Mouse (Mus musculus): ENCODE measurements around the gene Ttc7b. TPM values are rescaled to one million over a fixed set of nuclear protein-coding genes. Genes with fewer than 3 reads are reported as not detected.

The Ttc7b gene
- polyA plus RNA-seq (2012; rRNA removed) = 20.4 and 24.4 TPM in 2 replicates

DNA sequence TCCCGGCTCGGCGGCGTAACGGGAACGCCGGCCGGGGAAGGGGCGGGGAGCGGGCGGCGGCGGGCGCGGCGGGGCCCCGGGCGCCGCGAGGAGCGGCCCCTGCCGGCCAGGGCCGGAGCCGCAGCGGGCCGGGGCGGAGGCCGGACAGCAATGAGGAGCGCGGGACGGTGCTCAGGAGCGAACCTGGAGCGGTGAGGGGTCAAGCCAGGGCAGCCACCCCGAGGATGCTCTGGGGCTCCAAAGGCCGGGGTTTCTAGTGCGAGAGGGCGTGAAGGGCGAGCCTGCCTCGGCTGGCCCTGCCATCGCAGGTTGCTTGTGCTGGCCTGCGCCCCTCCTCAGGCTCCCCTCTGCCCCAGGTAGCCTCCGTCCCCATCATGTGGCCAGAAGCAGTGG is at the start of gene Ttc7b:
Gene Ttc7b, minus strand, starts transcription at position 33 of the 393 bp plus-strand sequence.
- Histone ChIP-seq H3K27me3 (ENCODE audit: control insufficient read depth, insufficient read depth, low read length) (no peaks in the 10 kb centered on the region), H3K4me1 (ENCODE audit: control insufficient read depth, insufficient read depth, insufficient read length) (peaks cover 9% of the 10 kb centered on the region; the same call in 1 of the 2 replicates), H3K36me3 (ENCODE audit: control insufficient read depth, insufficient read depth, low read length) (no peaks in the 10 kb centered on the region), H3K4me3 (ENCODE audit: extremely low read depth, insufficient read depth, insufficient read length) (peak within 1 kb of the TSS; percentile 81), H3K27ac (ENCODE audit: insufficient read depth, low read length) (peak within 1 kb of the TSS; percentile 48; the same call in 1 of the 2 replicates)
- TF ChIP-seq CTCF (IDR thresholded peaks at IDR 0.05; ENCODE audit: extremely low read depth, insufficient read depth, insufficient read length, insufficient replicate concordance) (0 out of 2 replicates have a peak, but pooled peaks have one; percentile 24), POLR2A (IDR thresholded peaks at IDR 0.05; ENCODE audit: low read depth, low read length) (no peak)
- DNase-seq (ENCODE audit: low read depth in 1 of 2, low spot score in 2 of 2) = peak in 1 of 2 experiments; percentile 46
- 4% methylated on average over 41 of the region's 42 CpGs for WGBS

DNA sequence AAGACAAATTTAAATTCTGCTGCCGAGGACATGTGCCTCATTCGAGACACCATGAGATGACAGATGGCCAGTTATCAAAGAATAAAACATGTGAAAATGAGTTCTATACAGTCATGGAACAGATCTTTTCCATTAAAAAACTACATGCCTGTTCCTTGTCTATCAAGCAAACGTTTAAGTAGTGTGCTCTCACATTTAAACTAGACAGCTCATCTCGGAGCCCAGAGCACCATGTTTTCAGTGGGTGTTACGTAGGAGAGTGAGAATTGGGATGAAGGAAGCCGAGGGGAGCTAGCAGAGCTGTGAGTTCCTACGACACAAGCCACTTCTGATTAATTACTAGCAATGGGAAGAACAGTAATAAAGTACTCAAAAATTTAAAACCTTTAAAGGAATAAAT is 48.2 kb upstream of the Ttc7b start:
- peaks cover 12% of the 10 kb centered on the region for H3K36me3 ChIP-seq (ENCODE audit: control insufficient read depth, insufficient read depth, low read length)
- WGBS = 91% methylated on average over 7 of the region's 7 CpGs

DNA sequence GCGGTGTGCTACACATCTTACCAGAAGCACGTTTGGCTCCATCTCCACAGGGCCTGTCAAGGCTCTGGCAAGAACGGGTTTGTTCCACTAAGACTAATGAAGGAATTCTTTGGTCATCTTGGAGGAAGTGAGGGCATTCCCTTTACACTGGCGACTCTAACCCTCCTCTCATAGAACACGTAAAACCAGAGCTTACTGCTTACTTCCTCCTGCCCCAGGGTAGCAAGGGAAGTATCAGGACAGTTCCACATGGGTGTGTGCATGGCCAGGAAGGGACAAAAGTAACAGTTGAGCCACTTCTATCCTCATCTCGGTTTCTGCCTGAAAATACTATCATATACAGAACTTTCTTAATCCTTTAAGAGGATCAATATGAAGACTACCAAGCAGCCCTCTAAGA is 47.5 kb upstream of the Ttc7b start:
- Histone ChIP-seq H3K36me3 (ENCODE audit: control insufficient read depth, insufficient read depth, low read length) (peaks cover 17% of the 10 kb centered on the region), H3K27ac (ENCODE audit: insufficient read depth, low read length) (no peak overlapping the region)
- TF ChIP-seq CTCF (IDR thresholded peaks at IDR 0.05; ENCODE audit: extremely low read depth, insufficient read depth, insufficient read length, insufficient replicate concordance) (no peak), POLR2A (IDR thresholded peaks at IDR 0.05; ENCODE audit: low read depth, low read length) (no peak)

More for the DNA sequence above, 48.2 kb upstream of the Ttc7b start:
- no peaks in the 10 kb centered on the region for H3K4me1 ChIP-seq (ENCODE audit: control insufficient read depth, insufficient read depth, insufficient read length)
- H3K27ac ChIP-seq (ENCODE audit: insufficient read depth, low read length) = no peak overlapping the region
- DNase-seq (ENCODE audit: low read depth in 1 of 2, low spot score in 2 of 2) = no peak
- no peaks in the 10 kb centered on the region for H3K27me3 ChIP-seq (ENCODE audit: control insufficient read depth, insufficient read depth, low read length)
- no peak for TF ChIP-seq POLR2A (IDR thresholded peaks at IDR 0.05; ENCODE audit: low read depth, low read length)
- no peak for TF ChIP-seq CTCF (IDR thresholded peaks at IDR 0.05; ENCODE audit: extremely low read depth, insufficient read depth, insufficient read length, insufficient replicate concordance)
- H3K4me3 ChIP-seq (ENCODE audit: extremely low read depth, insufficient read depth, insufficient read length) = no peak overlapping the region

DNA sequence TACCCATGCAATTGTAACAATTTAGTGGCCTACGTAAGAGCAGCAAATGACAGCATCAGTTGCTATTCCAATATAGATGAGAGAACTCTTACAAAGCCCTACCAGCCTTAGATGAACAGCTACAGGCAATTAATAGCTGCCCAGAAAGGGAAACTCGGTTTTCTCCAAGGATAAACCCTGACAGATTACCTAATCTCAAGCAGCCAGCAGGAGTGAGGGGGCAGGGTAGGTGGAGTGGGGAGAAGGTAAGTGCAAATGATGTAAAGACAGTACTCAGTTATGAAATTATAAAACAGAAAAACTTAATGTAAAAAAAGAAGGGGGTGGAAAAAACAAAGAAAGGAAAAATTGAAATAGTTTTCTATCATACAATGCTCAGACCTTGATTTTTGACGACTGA is 47.0 kb upstream of the Ttc7b start:
- H3K27me3 ChIP-seq (ENCODE audit: control insufficient read depth, insufficient read depth, low read length) = no peaks in the 10 kb centered on the region
- H3K4me1 ChIP-seq (ENCODE audit: control insufficient read depth, insufficient read depth, insufficient read length) = no peaks in the 10 kb centered on the region
- DNase-seq (ENCODE audit: low read depth in 1 of 2, low spot score in 2 of 2) = no peak
- 92% methylated on average over 3 of the region's 3 CpGs for WGBS
- no peak overlapping the region for H3K4me3 ChIP-seq (ENCODE audit: extremely low read depth, insufficient read depth, insufficient read length)
- peaks cover 17% of the 10 kb centered on the region for H3K36me3 ChIP-seq (ENCODE audit: control insufficient read depth, insufficient read depth, low read length)
- H3K27ac ChIP-seq (ENCODE audit: insufficient read depth, low read length) = no peak overlapping the region
- TF ChIP-seq POLR2A (IDR thresholded peaks at IDR 0.05; ENCODE audit: low read depth, low read length) (no peak), CTCF (IDR thresholded peaks at IDR 0.05; ENCODE audit: extremely low read depth, insufficient read depth, insufficient read length, insufficient replicate concordance) (no peak)

More for the DNA sequence above, 47.5 kb upstream of the Ttc7b start:
- Histone ChIP-seq H3K4me1 (ENCODE audit: control insufficient read depth, insufficient read depth, insufficient read length) (no peaks in the 10 kb centered on the region), H3K4me3 (ENCODE audit: extremely low read depth, insufficient read depth, insufficient read length) (no peak overlapping the region), H3K27me3 (ENCODE audit: control insufficient read depth, insufficient read depth, low read length) (no peaks in the 10 kb centered on the region)
- WGBS = 85% methylated on average over 6 of the region's 6 CpGs
- DNase-seq (ENCODE audit: low read depth in 1 of 2, low spot score in 2 of 2) = no peak

DNA sequence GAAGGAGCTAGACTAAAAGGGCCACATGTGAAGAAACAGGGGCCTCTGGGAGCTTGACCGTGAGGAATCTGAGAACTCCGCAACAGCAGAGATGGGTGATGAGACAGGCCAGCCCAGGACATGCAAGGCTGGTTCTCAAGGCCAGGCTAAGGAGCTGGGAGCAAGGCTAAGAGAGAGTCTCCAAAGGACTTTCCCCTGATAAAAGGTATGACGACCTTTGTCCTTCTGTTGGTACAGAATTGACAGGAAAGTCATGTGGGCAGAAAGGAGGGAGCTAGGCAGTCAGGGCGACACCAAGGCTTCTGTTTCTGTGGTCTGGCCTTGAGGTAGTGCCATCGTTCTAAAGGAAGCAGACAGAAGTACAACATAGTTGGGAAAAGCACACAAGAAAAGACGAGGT is 33.0 kb upstream of the Ttc7b start:
- Histone ChIP-seq H3K4me3 (ENCODE audit: extremely low read depth, insufficient read depth, insufficient read length) (no peak overlapping the region), H3K27me3 (ENCODE audit: control insufficient read depth, insufficient read depth, low read length) (no peaks in the 10 kb centered on the region), H3K27ac (ENCODE audit: insufficient read depth, low read length) (no peak overlapping the region), H3K4me1 (ENCODE audit: control insufficient read depth, insufficient read depth, insufficient read length) (no peaks in the 10 kb centered on the region), H3K36me3 (ENCODE audit: control insufficient read depth, insufficient read depth, low read length) (peaks cover 13% of the 10 kb centered on the region; the same call in 1 of the 2 replicates)
- TF ChIP-seq POLR2A (IDR thresholded peaks at IDR 0.05; ENCODE audit: low read depth, low read length) (no peak), CTCF (IDR thresholded peaks at IDR 0.05; ENCODE audit: extremely low read depth, insufficient read depth, insufficient read length, insufficient replicate concordance) (no peak)
- no peak for DNase-seq (ENCODE audit: low read depth in 1 of 2, low spot score in 2 of 2)
- 86% methylated on average over 6 of the region's 6 CpGs for WGBS

DNA sequence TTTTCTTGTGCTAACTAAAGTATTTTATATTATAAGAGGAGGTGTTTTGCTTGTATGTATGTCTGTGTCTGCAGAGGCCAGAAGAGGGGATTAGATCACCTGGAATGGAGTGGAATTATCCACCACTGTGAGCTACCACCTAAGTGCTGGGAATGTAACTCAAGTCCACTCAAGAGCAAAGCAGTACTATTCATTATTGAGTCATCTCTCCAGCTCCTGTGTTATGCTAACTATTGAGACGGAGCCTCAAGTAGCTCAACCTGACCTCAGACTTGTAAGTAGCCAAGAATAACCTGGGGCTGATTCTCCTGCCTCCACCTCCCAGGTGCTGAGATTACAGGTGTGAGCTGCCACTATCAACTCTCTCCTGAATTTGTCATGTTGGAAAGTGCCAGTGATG is 31.3 kb upstream of the Ttc7b start:
- Histone ChIP-seq H3K36me3 (ENCODE audit: control insufficient read depth, insufficient read depth, low read length) (peaks cover 13% of the 10 kb centered on the region; the same call in 1 of the 2 replicates), H3K4me3 (ENCODE audit: extremely low read depth, insufficient read depth, insufficient read length) (no peak overlapping the region), H3K27ac (ENCODE audit: insufficient read depth, low read length) (no peak overlapping the region), H3K4me1 (ENCODE audit: control insufficient read depth, insufficient read depth, insufficient read length) (no peaks in the 10 kb centered on the region), H3K27me3 (ENCODE audit: control insufficient read depth, insufficient read depth, low read length) (no peaks in the 10 kb centered on the region)
- TF ChIP-seq POLR2A (IDR thresholded peaks at IDR 0.05; ENCODE audit: low read depth, low read length) (no peak), CTCF (IDR thresholded peaks at IDR 0.05; ENCODE audit: extremely low read depth, insufficient read depth, insufficient read length, insufficient replicate concordance) (no peak)
- 96% methylated on average over 1 of the region's 1 CpGs for WGBS
- no peak for DNase-seq (ENCODE audit: low read depth in 1 of 2, low spot score in 2 of 2)

DNA sequence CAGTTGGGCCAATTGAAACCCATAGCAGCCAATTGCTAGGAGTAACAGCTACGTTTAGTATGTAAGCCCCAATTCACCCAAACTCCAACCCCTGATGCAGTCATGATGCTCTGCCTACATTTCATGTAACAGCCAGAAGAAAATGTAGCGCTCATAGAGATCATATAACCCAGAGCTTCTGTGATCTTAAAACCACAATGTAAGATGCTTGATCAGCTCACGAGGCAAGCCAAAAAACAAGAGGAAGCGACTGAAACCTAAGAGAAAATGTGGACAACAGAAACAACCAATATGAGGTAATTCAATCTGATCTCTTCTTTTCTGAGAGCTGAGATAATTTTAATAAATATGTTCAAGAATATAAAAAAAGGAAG is 23.6 kb upstream of the Ttc7b start:
- TF ChIP-seq POLR2A (IDR thresholded peaks at IDR 0.05; ENCODE audit: low read depth, low read length) = no peak
- TF ChIP-seq CTCF (IDR thresholded peaks at IDR 0.05; ENCODE audit: extremely low read depth, insufficient read depth, insufficient read length, insufficient replicate concordance) = no peak
- H3K4me3 ChIP-seq (ENCODE audit: extremely low read depth, insufficient read depth, insufficient read length) = no peak overlapping the region
- H3K36me3 ChIP-seq (ENCODE audit: control insufficient read depth, insufficient read depth, low read length) = peaks cover 4% of the 10 kb centered on the region; the same call in 1 of the 2 replicates
- DNase-seq (ENCODE audit: low read depth in 1 of 2, low spot score in 2 of 2) = no peak
- H3K27ac ChIP-seq (ENCODE audit: insufficient read depth, low read length) = no peak overlapping the region
- 64% methylated on average over 4 of the region's 4 CpGs for WGBS
- peaks cover 2% of the 10 kb centered on the region; the same call in 1 of the 2 replicates for H3K4me1 ChIP-seq (ENCODE audit: control insufficient read depth, insufficient read depth, insufficient read length)
- no peaks in the 10 kb centered on the region for H3K27me3 ChIP-seq (ENCODE audit: control insufficient read depth, insufficient read depth, low read length)

Measured in spleen, adult 2 months (tissue).